Mouse (Mus musculus): Measurements from ENCODE around the gene Tsr1.

GRCm38 (mm10) chr11:74895980-74896900, 1.6 kb upstream of the Tsr1 start:
- TF ChIP-seq CTCF (IDR thresholded peaks at IDR 0.05; ENCODE audit: low read depth) (peak; percentile 58), EP300 (IDR thresholded peaks at IDR 0.05; ENCODE audit: low read depth) (no peak)

All from liver, embryonic 14.5 days (tissue).